Mouse (Mus musculus) left cerebral cortex, adult 2 months (tissue): ENCODE results near the gene Xpc. TPM values are rescaled to one million over a fixed set of nuclear protein-coding genes. Genes with fewer than 3 reads are reported as not detected.

Experiments
- DNase-seq, 2 experiments: peaks; one replicate each; pipeline ENCODE4 v3.0.0; 2021 to 2022; ENCODE audit warnings: low spot score in 2 of 2, mixed read lengths in 1 of 2; ENCODE audit errors: extremely low spot score in 1 of 2
- H3K27ac ChIP-seq: fragments of 200-600 bp; 2 replicates; pipeline ENCODE4 v1.8.1; 2022
- H3K4me3 ChIP-seq: fragments of 200-600 bp; 2 replicates; pipeline ENCODE4 v1.8.1; 2022
- CTCF ChIP-seq: fragments of 200-600 bp; IDR thresholded peaks from 2 replicates; pipeline ENCODE4 v1.8.1; 2022; ENCODE audit warnings: antibody characterized with exemption, mild to moderate bottlenecking, moderate library complexity
- intact Hi-C: fragments of 180-260 bp; cut with DNase I; formaldehyde crosslinking; loops from one replicate; pipeline ENCODE4 v1.15.1; 2025
- total RNA-seq, 2 experiments: library from RNA; stranded (reverse); gene quantifications; 2 replicates each; pipeline ENCODE4 v1.2.3; 2021

Gene Xpc
- total RNA-seq, 2 experiments from 2014 or later, result 12.9 to 13.2 TPM

DNA sequence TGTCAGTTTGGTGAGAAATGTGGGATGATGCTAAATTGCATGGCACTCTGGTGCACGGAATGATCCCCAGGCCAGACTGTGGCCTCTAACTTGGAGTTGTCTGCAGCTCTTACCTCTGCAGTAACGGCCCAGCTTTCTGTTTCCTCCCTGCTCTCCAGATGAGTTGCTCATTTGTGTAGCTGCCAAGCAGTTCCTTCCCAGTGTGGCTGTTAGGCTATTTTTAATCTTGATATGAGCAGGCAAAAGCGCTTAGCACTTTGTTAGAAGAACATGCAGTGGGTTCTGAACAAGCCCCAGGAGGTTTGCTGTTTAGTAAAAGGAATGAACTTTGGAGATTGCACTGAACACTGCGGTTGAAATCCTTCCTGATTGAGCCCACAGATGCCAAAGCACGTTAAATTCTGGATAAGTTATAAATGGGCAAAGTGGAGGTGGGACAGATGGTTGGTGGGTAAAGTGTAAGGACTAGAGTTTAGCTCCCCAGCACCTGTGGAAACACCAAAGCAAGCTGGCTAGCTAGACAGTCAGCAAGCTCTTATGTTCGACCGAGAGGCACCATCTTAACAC is 2.8 kb upstream of the Xpc start:
- Histone ChIP-seq H3K4me3 (no peak overlapping the region), H3K27ac (peak overlapping the region; percentile 2; the same call in 1 of the 2 replicates)
- TF ChIP-seq CTCF, result no peak
- DNase-seq, result peak in 1 of 2 experiments; percentile 30
- intact Hi-C loops, result loop anchor here (5.0 kb wide), 1 partner anchor 169 kb away; no protein-coding TSS in a partner anchor

- Histone ChIP-seq H3K4me3 (peak overlapping the region; percentile 90), H3K27ac (no peak overlapping the region)
- no peak for DNase-seq
- intact Hi-C loops, result loop anchor here (2.0 to 5.0 kb wide), 3 partner anchors 42 to 172 kb away; partner anchors contain the start of genes Chchd4 and Tmem43
- no peak for TF ChIP-seq CTCF
Measured at GRCm38 (mm10) chr6:91514737-91515362, 838 bp downstream of the Xpc start.

DNA sequence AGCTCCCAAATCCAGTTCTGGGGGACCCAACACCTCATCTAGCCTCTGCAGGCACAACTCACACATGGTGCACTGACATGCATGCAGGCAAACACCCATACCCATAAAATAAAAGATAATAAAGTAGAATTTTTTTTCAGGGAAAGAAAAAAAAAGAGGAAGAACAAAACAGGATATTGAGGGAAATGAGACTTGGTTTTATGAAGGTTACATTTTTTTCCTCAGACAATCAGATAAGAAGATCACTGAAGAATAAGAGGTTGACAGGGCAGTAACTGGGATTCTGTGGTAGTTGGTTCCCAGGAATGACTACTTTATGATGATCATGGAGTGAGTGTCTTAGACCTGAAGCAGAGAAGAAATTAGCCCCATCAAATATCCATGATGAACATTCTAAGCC is 1.6 kb downstream of the Xpc start:
- DNase-seq, result no peak
- TF ChIP-seq CTCF, result no peak
- intact Hi-C loops, result loop anchor here (2.0 kb wide), 2 partner anchors 41 to 73 kb away; partner anchors contain the start of genes Chchd4 and Tmem43
- H3K4me3 ChIP-seq, result no peak overlapping the region
- no peak overlapping the region for H3K27ac ChIP-seq

- H3K4me3 ChIP-seq, result no peak overlapping the region
- H3K27ac ChIP-seq, result no peak overlapping the region
- no peak for TF ChIP-seq CTCF
- DNase-seq, result no peak
- intact Hi-C loops, result no loop called here
Measured at GRCm38 (mm10) chr6:91510211-91510610, 5.5 kb downstream of the Xpc start.

DNA sequence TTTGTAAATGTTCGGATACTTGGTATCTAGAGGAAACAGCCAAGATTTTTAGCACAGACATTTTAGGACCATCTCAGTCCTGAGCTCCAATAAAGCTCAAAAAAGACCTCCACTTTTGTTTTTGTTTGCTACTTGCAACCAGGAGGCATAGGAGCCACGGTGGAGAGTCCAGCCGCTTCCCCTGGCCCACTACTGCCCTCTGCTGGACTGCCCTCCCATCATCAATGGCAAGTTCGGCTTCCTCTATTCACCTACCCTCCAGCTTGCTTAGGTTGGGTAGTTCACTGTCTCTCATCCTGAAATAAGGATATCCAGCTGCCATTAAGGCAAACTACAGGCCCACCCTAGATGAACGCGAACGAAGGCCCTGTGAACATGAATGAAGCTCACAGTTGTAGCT is 6.4 kb downstream of the Xpc start:
- intact Hi-C loops, result loop anchor here (5.0 kb wide), 1 partner anchor 222 kb away; no protein-coding TSS in a partner anchor
- TF ChIP-seq CTCF, result peak; percentile 89
- Histone ChIP-seq H3K4me3 (no peak overlapping the region), H3K27ac (no peak overlapping the region)
- DNase-seq, result peak in 1 of 2 experiments; percentile 74

DNA sequence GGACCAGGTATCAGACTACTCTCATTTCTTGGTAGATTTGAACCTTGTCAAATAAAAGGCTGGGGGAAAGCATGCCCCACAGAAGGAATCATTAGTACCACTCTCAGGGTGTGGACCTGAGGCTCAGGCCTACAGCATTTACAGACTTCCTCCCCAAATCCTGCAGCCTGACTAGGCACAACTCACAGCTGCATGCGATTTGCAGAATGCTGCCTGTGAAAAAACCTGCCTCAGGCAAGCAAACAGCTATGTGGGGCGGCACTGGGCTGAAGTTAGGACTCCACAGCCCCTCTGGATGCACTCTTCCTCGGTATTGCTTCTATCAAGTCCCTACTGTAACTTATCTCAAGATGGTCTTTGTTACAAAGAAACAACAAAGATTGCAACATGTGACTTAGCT is 7.6 kb downstream of the Xpc start:
- Histone ChIP-seq H3K27ac (no peak overlapping the region), H3K4me3 (no peak overlapping the region)
- DNase-seq, result no peak
- no peak for TF ChIP-seq CTCF
- intact Hi-C loops, result loop anchor here (5.0 kb wide), 1 partner anchor 221 kb away; no protein-coding TSS in a partner anchor

GRCm38 (mm10) chr6:91506036-91506435 is 9.7 kb downstream of the Xpc start:
- Histone ChIP-seq H3K4me3 (no peak overlapping the region), H3K27ac (no peak overlapping the region)
- intact Hi-C loops, result loop anchor here (5.0 kb wide), 1 partner anchor 219 kb away; no protein-coding TSS in a partner anchor
- no peak for TF ChIP-seq CTCF
- DNase-seq, result no peak

DNA sequence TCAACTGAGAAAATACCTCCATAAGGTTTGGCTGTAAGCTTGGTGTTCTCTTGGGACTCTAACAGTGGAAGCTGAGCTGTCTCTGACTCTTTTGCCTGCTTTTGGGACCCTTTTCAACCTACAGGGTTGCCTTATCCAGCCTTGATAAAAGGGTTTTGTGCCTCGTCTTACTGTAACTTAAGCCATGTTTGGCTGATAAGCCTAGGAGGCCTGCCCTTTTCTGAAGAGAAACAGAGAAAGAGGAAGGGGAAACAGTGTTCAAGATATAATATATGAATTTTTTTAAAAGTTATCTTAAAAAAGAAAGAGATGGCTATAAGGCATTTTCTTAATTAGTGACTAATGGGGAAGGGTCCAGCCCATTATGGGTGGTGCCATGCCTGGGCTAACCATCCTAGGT is 12.4 kb downstream of the Xpc start:
- DNase-seq, result no peak
- TF ChIP-seq CTCF, result no peak
- Histone ChIP-seq H3K4me3 (no peak overlapping the region), H3K27ac (no peak overlapping the region)
- intact Hi-C loops, result no loop called here

- no peak for TF ChIP-seq CTCF
- intact Hi-C loops, result no loop called here
- Histone ChIP-seq H3K27ac (no peak overlapping the region), H3K4me3 (no peak overlapping the region)
- no peak for DNase-seq
Measured at GRCm38 (mm10) chr6:91494526-91494925, 21.2 kb downstream of the Xpc start.

DNA sequence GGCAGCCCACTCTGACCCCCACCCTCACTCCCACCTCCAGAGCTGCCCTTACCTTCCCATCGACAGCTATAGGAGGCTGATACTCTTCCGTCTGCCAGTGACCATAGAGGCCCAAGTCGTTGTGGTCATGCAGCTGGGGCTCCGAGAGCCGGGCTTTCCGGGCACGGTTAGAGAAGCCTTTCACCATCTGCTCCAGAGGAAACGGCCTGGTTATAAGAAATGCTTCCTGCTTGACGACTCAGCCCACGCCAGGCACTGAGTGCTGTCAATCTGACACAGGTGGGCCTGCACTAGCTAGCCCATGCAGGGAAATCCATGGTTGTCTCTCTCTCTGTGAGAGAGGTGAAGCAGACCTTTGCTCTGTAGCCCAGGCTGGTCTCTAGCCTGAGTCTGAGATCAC is 22.6 kb downstream of the Xpc start:
- H3K27ac ChIP-seq, result no peak overlapping the region
- H3K4me3 ChIP-seq, result no peak overlapping the region
- intact Hi-C loops, result no loop called here
- TF ChIP-seq CTCF, result no peak
- DNase-seq, result no peak

DNA sequence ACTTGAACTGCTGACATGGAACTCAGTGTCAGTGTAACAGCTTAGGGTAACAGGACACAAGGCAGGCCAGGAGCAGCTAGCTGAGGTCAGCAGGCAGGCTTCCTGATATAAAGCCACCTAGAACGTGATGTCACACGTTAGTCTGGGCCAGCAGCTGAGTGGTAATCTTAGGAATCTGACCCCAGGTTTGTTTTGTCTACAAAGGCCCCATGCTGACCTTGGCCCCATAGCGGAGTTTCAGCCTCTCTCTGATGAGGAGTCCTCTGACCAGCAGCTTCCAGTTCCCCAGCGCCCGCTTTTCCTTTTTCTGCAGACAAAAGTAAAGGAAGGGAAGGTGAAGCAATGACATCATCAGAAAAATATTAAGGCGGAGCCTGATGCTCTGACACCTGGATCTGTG is 24.7 kb downstream of the Xpc start:
- no peak overlapping the region for H3K4me3 ChIP-seq
- no peak for DNase-seq
- H3K27ac ChIP-seq, result no peak overlapping the region; the same call in 1 of the 2 replicates
- intact Hi-C loops, result no loop called here
- TF ChIP-seq CTCF, result no peak

- intact Hi-C loops, result no loop called here
- no peak; the same call in 1 of the 2 replicates for TF ChIP-seq CTCF
- Histone ChIP-seq H3K27ac (peak overlapping the region; percentile 81), H3K4me3 (no peak overlapping the region)
- peak in 1 of 2 experiments; percentile 50 for DNase-seq
Measured at GRCm38 (mm10) chr6:91489872-91490271, 25.8 kb downstream of the Xpc start.
